Comparison of ENCODE assay signal across 9 mouse cellular contexts in genomic region chr2:105689304-105689770, GRCm38 (mm10). TPM values are rescaled to one million over a fixed set of nuclear protein-coding genes. Genes with fewer than 3 reads are reported as not detected.
DNase-seq lines count a peak whose midpoint lies in the region; ATAC-seq and TF ChIP-seq lines count a peak whose summit lies in the region.
"Had no signal": no experiment of that assay in that cellular context is flagged by ENCODE, and none has a peak within 500 bp of the region (broad histone marks: within the 10 kb centered on the region; RNA-seq: fewer than 3 reads in every experiment).

No protein-coding gene starts in this region.

- no peak overlapping the region for H3K9ac ChIP-seq in ES-Bruce4 (ENCODE audit: low read depth, poor library complexity, severe bottlenecking)
- H3K9ac ChIP-seq in embryonic facial prominence, embryonic 14.5 days (ENCODE audit: low read depth, low read length) = no peak overlapping the region
- H3K9ac ChIP-seq in limb, embryonic 12.5 days (replicated peaks) = no peak overlapping the region
- no peak overlapping the region for H3K9ac ChIP-seq in lung, postnatal 0 days (replicated peaks; ENCODE audit: low read depth)
- H3K9ac ChIP-seq: stomach, embryonic 15.5 days had no signal

- TF ChIP-seq POLR2A in ES-Bruce4 (IDR thresholded peaks at IDR 0.05; ENCODE audit: insufficient read depth, low read length) = no peak

- peak; percentile 75 for DNase-seq in cerebellum, adult 11-12 months
- no peak for DNase-seq in embryonic facial prominence, embryonic 14.5 days (ENCODE audit: low spot score)
- DNase-seq in thymus, postnatal 25 days = no peak
- no peak for DNase-seq in lung, postnatal 0 days (ENCODE audit: low spot score)
- DNase-seq in frontal cortex, postnatal 25 days (ENCODE audit: low spot score in 2 of 2) = no peak

- no peaks in the 10 kb centered on the region for H3K9me3 ChIP-seq in ES-Bruce4 (replicated peaks; ENCODE audit: control insufficient read depth, insufficient read depth, low read length, poor library complexity, severe bottlenecking)
- H3K9me3 ChIP-seq in embryonic facial prominence, embryonic 14.5 days (ENCODE audit: control insufficient read depth, low read length) = no peaks in the 10 kb centered on the region
- no peaks in the 10 kb centered on the region for H3K9me3 ChIP-seq in limb, embryonic 12.5 days
- H3K9me3 ChIP-seq in lung, postnatal 0 days (ENCODE audit: low read length) = no peaks in the 10 kb centered on the region
- H3K9me3 ChIP-seq: stomach, embryonic 15.5 days had no signal

- WGBS in embryonic facial prominence, embryonic 14.5 days = under 1% methylated on average over 15 of the region's 15 CpGs
- WGBS in limb, embryonic 12.5 days = 1% methylated on average over 15 of the region's 15 CpGs
- 1% methylated on average over 15 of the region's 15 CpGs for WGBS in lung, postnatal 0 days

- no peak for TF ChIP-seq CTCF in ES-Bruce4 (IDR thresholded peaks at IDR 0.05; ENCODE audit: low read depth, low read length)
- TF ChIP-seq CTCF in lung, postnatal 0 days (IDR thresholded peaks at IDR 0.05) = no peak

- no peak for ATAC-seq in cerebellum, adult (ENCODE audit: insufficient number of reproducible peaks, low FRiP score, low TSS enrichment)
- no peak for ATAC-seq in embryonic facial prominence, embryonic 14.5 days (ENCODE audit: low read depth)
- no peak for ATAC-seq in limb, embryonic 12.5 days (ENCODE audit: insufficient number of reproducible peaks, insufficient read depth, low FRiP score, low TSS enrichment, low read depth)
- ATAC-seq in lung, postnatal 0 days = no peak

- H3K4me3 ChIP-seq in ES-Bruce4 (ENCODE audit: low read depth, low read length) = peak overlapping the region; percentile 1
- H3K4me3 ChIP-seq in embryonic facial prominence, embryonic 14.5 days (ENCODE audit: low read depth, low read length) = 0 out of 2 replicates have a peak overlapping the region, but pooled peaks have one; percentile 12
- peak overlapping the region; percentile 4; the same call in 1 of the 2 replicates for H3K4me3 ChIP-seq in limb, embryonic 12.5 days (replicated peaks)
- no peak overlapping the region for H3K4me3 ChIP-seq in lung, postnatal 0 days (ENCODE audit: low read depth, low read length)
- H3K4me3 ChIP-seq: stomach, embryonic 15.5 days had no signal

- peaks cover 16% of the 10 kb centered on the region for H3K27me3 ChIP-seq in ES-Bruce4 (ENCODE audit: control insufficient read depth, insufficient read depth, low read length, poor library complexity, severe bottlenecking)
- peaks cover 86% of the 10 kb centered on the region for H3K27me3 ChIP-seq in embryonic facial prominence, embryonic 14.5 days (replicated peaks; ENCODE audit: control insufficient read depth, insufficient read depth, low read length)
- H3K27me3 ChIP-seq in limb, embryonic 12.5 days = peaks cover 86% of the 10 kb centered on the region
- H3K27me3 ChIP-seq in lung, postnatal 0 days (replicated peaks; ENCODE audit: insufficient read depth, low read length) = peaks cover 76% of the 10 kb centered on the region

- peak; percentile 64; the same call in 1 of the 2 replicates for TF ChIP-seq EP300 in ES-Bruce4 (IDR thresholded peaks at IDR 0.05; ENCODE audit: insufficient read depth, low read depth, low read length)
- TF ChIP-seq EP300 in lung, postnatal 0 days (IDR thresholded peaks at IDR 0.05) = no peak

- H3K4me1 ChIP-seq in ES-Bruce4 (ENCODE audit: control insufficient read depth, insufficient read depth, low read length) = peaks cover 2% of the 10 kb centered on the region
- H3K4me1 ChIP-seq in embryonic facial prominence, embryonic 14.5 days (ENCODE audit: control insufficient read depth, insufficient read depth, low read length) = no peaks in the 10 kb centered on the region
- peaks cover 21% of the 10 kb centered on the region for H3K4me1 ChIP-seq in limb, embryonic 12.5 days (replicated peaks)
- H3K4me1 ChIP-seq in lung, postnatal 0 days (ENCODE audit: insufficient read depth, low read depth, low read length) = 0 out of 2 replicates have a peak, but pooled peaks cover 7% of the 10 kb centered on the region

- H3K27ac ChIP-seq in ES-Bruce4 (ENCODE audit: insufficient read depth, low read length) = no peak overlapping the region
- no peak overlapping the region for H3K27ac ChIP-seq in embryonic facial prominence, embryonic 14.5 days (replicated peaks; ENCODE audit: low read depth, low read length)
- H3K27ac ChIP-seq in limb, embryonic 12.5 days = no peak overlapping the region
- no peak overlapping the region for H3K27ac ChIP-seq in lung, postnatal 0 days (ENCODE audit: low read length)
- H3K27ac ChIP-seq: stomach, embryonic 15.5 days had no signal

- H3K4me2 ChIP-seq in embryonic facial prominence, embryonic 14.5 days (ENCODE audit: low read depth, low read length) = peak overlapping the region; percentile 31
- peak overlapping the region; percentile 41 for H3K4me2 ChIP-seq in limb, embryonic 12.5 days
- H3K4me2 ChIP-seq in lung, postnatal 0 days (replicated peaks; ENCODE audit: low read depth, low read length) = no peak overlapping the region
- H3K4me2 ChIP-seq: stomach, embryonic 15.5 days had no signal

- H3K36me3 ChIP-seq in ES-Bruce4 (ENCODE audit: control insufficient read depth, insufficient read depth, low read length, poor library complexity, severe bottlenecking) = no peaks in the 10 kb centered on the region
- H3K36me3 ChIP-seq in embryonic facial prominence, embryonic 14.5 days (ENCODE audit: control insufficient read depth, insufficient read depth, low read length) = no peaks in the 10 kb centered on the region
- no peaks in the 10 kb centered on the region for H3K36me3 ChIP-seq in limb, embryonic 12.5 days
- no peaks in the 10 kb centered on the region for H3K36me3 ChIP-seq in lung, postnatal 0 days (ENCODE audit: insufficient read depth, low read length)
- H3K36me3 ChIP-seq: stomach, embryonic 15.5 days had no signal

RNA-seq across cellular contexts. Expression of gene Pax6, which starts 20.6 kb away (rescaled TPM):
- 1.6 and 2.5 TPM in 2 replicates for polyA plus RNA-seq in ES-Bruce4 (2011; ENCODE audit: insufficient read depth, insufficient read length, low read depth, missing spikeins)
- 1.8 and 2.6 TPM in 2 replicates for polyA plus RNA-seq in embryonic facial prominence, embryonic 14.5 days (2014; fragmentation: Nextera tagmentation; extraction: Ambion mirVana)
- polyA plus RNA-seq in limb, embryonic 12.5 days (2016; fragmentation: Nextera tagmentation; extraction: Ambion mirVana) = 0.49 TPM in 1 of 2 replicates, not detected in the other
- not detected in 2 replicates for polyA plus RNA-seq in lung, postnatal 0 days (2015; fragmentation: Nextera tagmentation; extraction: Ambion mirVana)
